In genomic region chr17:30570173-30570572, GRCm38 (mm10) we compare ENCODE assay signal across 12 mouse cellular contexts. TPM values are rescaled to one million over a fixed set of nuclear protein-coding genes. Genes with fewer than 3 reads are reported as not detected.
DNase-seq lines count a peak whose midpoint lies in the region; ATAC-seq and TF ChIP-seq lines count a peak whose summit lies in the region.
"Had no signal": no experiment of that assay in that cellular context is flagged by ENCODE, and none has a peak within 500 bp of the region (broad histone marks: within the 10 kb centered on the region; RNA-seq: fewer than 3 reads in every experiment).

No protein-coding gene starts in this region.

- 27% methylated on average over 8 of the region's 8 CpGs for WGBS in liver, postnatal 0 days (ENCODE audit: insufficient replicate concordance)
- 32% methylated on average over 8 of the region's 8 CpGs for WGBS in stomach, postnatal 0 days
- WGBS in forebrain, embryonic 10.5 days: 88% methylated on average over 8 of the region's 8 CpGs

- H3K27ac ChIP-seq in testis, adult 2 months (ENCODE audit: control insufficient read depth, insufficient read depth, low read depth, low read length): no peak overlapping the region
- 0 out of 2 replicates have a peak overlapping the region, but pooled peaks have one; percentile 34 for H3K27ac ChIP-seq in liver, postnatal 0 days (ENCODE audit: low read depth)
- H3K27ac ChIP-seq in stomach, postnatal 0 days (replicated peaks): no peak overlapping the region
- no peak overlapping the region for H3K27ac ChIP-seq in forebrain, embryonic 10.5 days
- H3K27ac ChIP-seq: hindbrain, embryonic 10.5 days; neural tube, embryonic 12.5 days had no signal

- no peaks in the 10 kb centered on the region; the same call in 1 of the 2 replicates for H3K36me3 ChIP-seq in testis, adult 2 months (ENCODE audit: control insufficient read depth, insufficient read depth, low read length)
- no peaks in the 10 kb centered on the region for H3K36me3 ChIP-seq in liver, postnatal 0 days (replicated peaks; ENCODE audit: insufficient read depth, low read length)
- no peaks in the 10 kb centered on the region for H3K36me3 ChIP-seq in stomach, postnatal 0 days (ENCODE audit: control insufficient read depth, insufficient read depth, low read length)
- no peaks in the 10 kb centered on the region for H3K36me3 ChIP-seq in forebrain, embryonic 10.5 days (replicated peaks)
- H3K36me3 ChIP-seq: hindbrain, embryonic 10.5 days; neural tube, embryonic 12.5 days had no signal

- H3K4me2 ChIP-seq in liver, postnatal 0 days (ENCODE audit: low read depth, low read length): no peak overlapping the region
- H3K4me2 ChIP-seq in stomach, postnatal 0 days (replicated peaks; ENCODE audit: low read depth): no peak overlapping the region
- H3K4me2 ChIP-seq: neural tube, embryonic 12.5 days had no signal

- peak; percentile 87 for ATAC-seq in liver, postnatal 0 days
- ATAC-seq in stomach, postnatal 0 days (ENCODE audit: low FRiP score, low TSS enrichment): peak; percentile 73

- no peaks in the 10 kb centered on the region for H3K9me3 ChIP-seq in liver, postnatal 0 days (ENCODE audit: low read length)
- H3K9me3 ChIP-seq in stomach, postnatal 0 days (ENCODE audit: control insufficient read depth, low read length): no peaks in the 10 kb centered on the region
- H3K9me3 ChIP-seq in forebrain, embryonic 10.5 days: no peaks in the 10 kb centered on the region
- H3K9me3 ChIP-seq: hindbrain, embryonic 10.5 days; neural tube, embryonic 12.5 days had no signal

- no peak overlapping the region for H3K9ac ChIP-seq in liver, postnatal 0 days (replicated peaks)
- no peak overlapping the region for H3K9ac ChIP-seq in stomach, postnatal 0 days (ENCODE audit: low read length)
- H3K9ac ChIP-seq: neural tube, embryonic 12.5 days had no signal

- no peak for TF ChIP-seq POLR2A in testis, adult 2 months (IDR thresholded peaks at IDR 0.05; ENCODE audit: control insufficient read depth, low read depth, low read length)

- no peak for TF ChIP-seq CTCF in testis, adult 2 months (IDR thresholded peaks at IDR 0.05; ENCODE audit: control insufficient read depth, insufficient read depth, insufficient replicate concordance, low read depth, low read length)
- TF ChIP-seq CTCF in liver, postnatal 0 days (IDR thresholded peaks at IDR 0.05; ENCODE audit: low read depth): no peak
- no peak for TF ChIP-seq CTCF in stomach, postnatal 0 days (IDR thresholded peaks at IDR 0.05; ENCODE audit: low read depth)

- H3K27me3 ChIP-seq in testis, adult 2 months (ENCODE audit: control insufficient read depth, insufficient read depth, low read length): no peaks in the 10 kb centered on the region
- no peaks in the 10 kb centered on the region for H3K27me3 ChIP-seq in liver, postnatal 0 days (ENCODE audit: insufficient read depth, low read length)
- no peaks in the 10 kb centered on the region for H3K27me3 ChIP-seq in stomach, postnatal 0 days (ENCODE audit: control insufficient read depth, insufficient read depth, low read length)
- H3K27me3 ChIP-seq in forebrain, embryonic 10.5 days (ENCODE audit: poor library complexity, severe bottlenecking): no peaks in the 10 kb centered on the region
- H3K27me3 ChIP-seq: neural tube, embryonic 12.5 days had no signal

- H3K4me1 ChIP-seq in testis, adult 2 months (ENCODE audit: control insufficient read depth, insufficient read depth, low read length): peaks cover 6% of the 10 kb centered on the region
- peaks cover 35% of the 10 kb centered on the region for H3K4me1 ChIP-seq in liver, postnatal 0 days (ENCODE audit: insufficient read depth)
- H3K4me1 ChIP-seq in stomach, postnatal 0 days (replicated peaks; ENCODE audit: control insufficient read depth, insufficient read depth): peaks cover 4% of the 10 kb centered on the region; the same call in 1 of the 2 replicates
- H3K4me1 ChIP-seq in forebrain, embryonic 10.5 days: peaks cover 14% of the 10 kb centered on the region

- peak overlapping the region; percentile 30 for H3K4me3 ChIP-seq in testis, adult 2 months (ENCODE audit: control insufficient read depth, low read depth, low read length)
- no peak overlapping the region for H3K4me3 ChIP-seq in liver, postnatal 0 days (ENCODE audit: low read depth, low read length)
- H3K4me3 ChIP-seq in stomach, postnatal 0 days (ENCODE audit: low read depth, low read length): no peak overlapping the region
- H3K4me3 ChIP-seq in forebrain, embryonic 10.5 days: no peak overlapping the region
- H3K4me3 ChIP-seq: hindbrain, embryonic 10.5 days; neural tube, embryonic 12.5 days had no signal

- intact Hi-C loops in left cerebral cortex, postnatal 14 days (cut with DNase I): no loop called here

- no peak for TF ChIP-seq EP300 in liver, postnatal 0 days (IDR thresholded peaks at IDR 0.05; ENCODE audit: low read depth)
- TF ChIP-seq EP300 in stomach, postnatal 0 days (optimal IDR thresholded peaks at IDR 0.05): no peak

- no peak for DNase-seq in testis, postnatal 10 days (ENCODE audit: low spot score)
- peak; percentile 90 for DNase-seq in kidney, adult 9 months
- DNase-seq in liver, postnatal 0 days: peak; percentile 66
- DNase-seq in stomach, postnatal 0 days (ENCODE audit: low spot score): peak; percentile 71
- DNase-seq in left cerebral cortex, postnatal 14 days (ENCODE audit: low spot score in 2 of 2): no peak
- no peak for DNase-seq in embryo, embryonic 10 days (ENCODE audit: low spot score)
- DNase-seq in forebrain, embryonic 10.5 days (ENCODE audit: extremely low spot score, low spot score): no peak
- DNase-seq: spleen, adult 18-20 months; thymus, postnatal 4 days had no signal

RNA-seq across cellular contexts. Expression of gene Btbd9, which starts 6.1 kb away (rescaled TPM):
- 84.7 and 87.1 TPM in 2 replicates for polyA plus RNA-seq in testis, adult 2 months (2012; rRNA removed)
- polyA plus RNA-seq in liver, postnatal 0 days (2015; fragmentation: Nextera tagmentation; extraction: Ambion mirVana): 16.5 and 17.2 TPM in 2 replicates
- 32.9 and 34.6 TPM in 2 replicates for polyA plus RNA-seq in stomach, postnatal 0 days (2015; fragmentation: Nextera tagmentation; extraction: Ambion mirVana)
- 10 to 100 TPM; 78.9 to 95.2 TPM for total RNA-seq in left cerebral cortex, postnatal 14 days (2021)
- polyA plus RNA-seq in forebrain, embryonic 10.5 days (2016; fragmentation: Nextera tagmentation; extraction: Ambion mirVana): 54.8 and 57.8 TPM in 2 replicates

RNA-seq across cellular contexts. Expression of gene Dnah8, which starts 54.0 kb away (rescaled TPM):
- 295 and 322 TPM in 2 replicates for polyA plus RNA-seq in testis, adult 2 months (2012; rRNA removed)
- polyA plus RNA-seq in liver, postnatal 0 days (2015; fragmentation: Nextera tagmentation; extraction: Ambion mirVana): 0.63 and 0.64 TPM in 2 replicates
- 0.47 and 0.92 TPM in 2 replicates for polyA plus RNA-seq in stomach, postnatal 0 days (2015; fragmentation: Nextera tagmentation; extraction: Ambion mirVana)
- 1 to 10 TPM; 1.7 to 1.9 TPM for total RNA-seq in left cerebral cortex, postnatal 14 days (2021)
- 0.68 and 1.1 TPM in 2 replicates for polyA plus RNA-seq in forebrain, embryonic 10.5 days (2016; fragmentation: Nextera tagmentation; extraction: Ambion mirVana)

RNA-seq across cellular contexts. Expression of gene Glo1, which starts 56.5 kb away (rescaled TPM):
- 23.5 and 25.0 TPM in 2 replicates for polyA plus RNA-seq in testis, adult 2 months (2012; rRNA removed)
- 219 and 220 TPM in 2 replicates for polyA plus RNA-seq in liver, postnatal 0 days (2015; fragmentation: Nextera tagmentation; extraction: Ambion mirVana)
- 172 and 190 TPM in 2 replicates for polyA plus RNA-seq in stomach, postnatal 0 days (2015; fragmentation: Nextera tagmentation; extraction: Ambion mirVana)
- 100 to 1,000 TPM; 131 to 136 TPM for total RNA-seq in left cerebral cortex, postnatal 14 days (2021)
- polyA plus RNA-seq in forebrain, embryonic 10.5 days (2016; fragmentation: Nextera tagmentation; extraction: Ambion mirVana): 258 and 260 TPM in 2 replicates

Comparison
In these comparisons a context has a peak if more than half of its experiments do, and no peak if none do; other contexts are left out.
1. DNase-seq: peak in kidney, adult 9 months (single experiment), liver, postnatal 0 days (single experiment) and stomach, postnatal 0 days (single experiment); none in testis, postnatal 10 days (single experiment), left cerebral cortex, postnatal 14 days (0 of 2), embryo, embryonic 10 days (single experiment) and forebrain, embryonic 10.5 days (single experiment).
2. RNA of gene Dnah8, which starts 54.0 kb away (polyA plus RNA-seq): 295 to 322 TPM in testis, adult 2 months; 0.47 to 0.92 TPM in stomach, postnatal 0 days, 0.68 to 1.1 TPM in forebrain, embryonic 10.5 days and 0.63 to 0.64 TPM in liver, postnatal 0 days; every median in the first group is over 100 times any median in the second.